Mouse (Mus musculus) urinary bladder, adult 18-20 months (tissue): ENCODE data around the gene Rsph14.
"Not testable (repeated sequence)": the region's sequence is repeated elsewhere in the genome, so short reads cannot be mapped to it uniquely, and the experiment has no call there.

Experiments used
- DNase-seq, 2 experiments: peaks; one replicate each; pipeline ENCODE4 v3.0.0; 2022; ENCODE audit warnings: low spot score in 2 of 2, mixed read lengths in 2 of 2

The Rsph14 gene

DNA sequence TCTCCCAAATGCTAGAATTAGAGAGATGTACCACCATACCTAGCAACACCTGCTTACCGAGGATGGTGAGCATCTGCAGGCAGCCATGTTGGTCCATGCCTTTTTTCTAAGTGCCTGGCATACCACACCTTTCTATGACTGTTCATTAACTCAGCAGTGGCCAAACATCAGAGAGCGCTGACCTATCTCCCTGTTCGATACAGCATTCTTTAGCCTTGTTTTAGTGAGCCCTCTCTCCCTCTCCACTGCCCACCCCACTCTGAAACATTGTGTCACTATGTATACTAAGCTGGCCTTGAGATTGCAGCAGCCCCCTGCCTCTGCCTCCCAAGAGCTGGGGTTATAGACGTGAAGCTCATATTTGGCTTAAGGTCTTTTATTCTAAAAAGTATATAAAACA lies 21.3 kb upstream of the Rsph14 start:
- DNase-seq: no peak

DNA sequence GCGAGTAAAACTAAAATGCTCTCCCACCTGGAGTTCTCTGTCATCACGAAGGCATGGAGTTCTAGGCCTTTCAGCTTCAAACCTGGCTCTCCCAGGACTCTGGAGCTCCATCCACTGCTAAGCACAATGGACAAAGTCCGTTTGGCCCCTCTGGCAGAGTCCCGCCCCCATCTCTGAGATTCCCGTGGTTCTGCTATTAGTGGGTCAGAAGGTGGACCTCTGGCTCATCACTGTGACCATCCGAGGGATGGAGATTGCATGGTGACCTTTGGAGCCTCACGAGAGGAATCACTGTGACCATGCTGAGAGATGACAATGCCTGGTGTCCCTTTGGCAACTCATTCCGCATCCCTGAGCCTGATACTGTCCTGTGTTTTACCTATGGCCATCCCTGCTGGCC lies 20.5 kb upstream of the Rsph14 start:
- DNase-seq: no peak

DNA sequence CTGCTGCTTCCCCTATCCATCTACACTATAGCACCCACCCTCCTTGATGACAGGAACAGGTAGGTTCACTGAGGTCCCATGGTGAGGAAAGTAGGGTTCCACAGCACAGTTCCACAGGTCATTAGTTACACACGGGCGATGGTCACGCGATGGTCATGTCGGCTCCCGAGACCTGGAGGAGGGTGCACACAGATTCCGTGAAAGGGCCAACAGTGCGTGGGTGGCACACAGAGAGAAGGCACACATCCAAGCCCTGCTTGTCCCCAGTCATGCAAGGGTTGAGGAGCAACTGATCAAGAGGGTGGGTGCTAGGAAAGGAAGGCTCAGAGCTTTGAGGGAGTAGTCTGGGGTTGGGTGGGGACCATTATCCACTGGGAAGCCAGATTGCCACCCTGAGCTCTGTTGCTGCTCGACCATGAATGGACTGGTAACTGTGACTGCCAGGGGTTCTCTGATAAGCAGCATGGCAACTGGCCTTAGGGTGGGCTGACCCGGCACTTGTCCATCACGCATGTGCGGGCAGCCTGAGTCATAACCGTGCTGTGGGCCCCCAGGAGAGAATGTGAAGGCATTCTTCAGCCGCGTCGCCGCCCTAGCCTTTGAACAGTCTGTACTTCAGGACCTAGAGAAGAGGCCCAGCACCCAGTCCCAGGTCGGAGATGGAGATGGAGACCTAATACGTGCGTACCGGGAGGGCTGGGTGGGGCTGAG lies 19.1 kb upstream of the Rsph14 start:
- DNase-seq: no peak

DNA sequence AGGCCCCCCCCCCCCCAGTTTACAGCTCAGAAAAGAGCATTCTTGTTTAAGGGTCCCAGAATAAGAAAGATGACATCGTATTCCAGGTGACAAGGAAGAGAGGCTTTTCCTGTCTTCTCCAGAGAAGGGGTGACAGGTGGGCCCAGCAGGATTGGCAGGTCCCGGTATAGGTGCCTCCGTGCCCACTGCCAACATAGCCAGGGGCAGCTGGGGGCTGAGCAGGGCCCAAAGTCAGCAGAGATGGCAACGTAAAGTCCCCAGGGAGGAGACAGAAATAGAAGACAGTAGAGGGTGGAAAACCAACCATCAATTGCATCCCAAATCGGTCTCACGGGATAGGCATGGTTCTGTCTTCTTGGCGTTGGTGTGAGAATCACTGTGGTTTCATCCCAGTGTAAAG lies 16.3 kb upstream of the Rsph14 start:
- DNase-seq: no peak

DNA sequence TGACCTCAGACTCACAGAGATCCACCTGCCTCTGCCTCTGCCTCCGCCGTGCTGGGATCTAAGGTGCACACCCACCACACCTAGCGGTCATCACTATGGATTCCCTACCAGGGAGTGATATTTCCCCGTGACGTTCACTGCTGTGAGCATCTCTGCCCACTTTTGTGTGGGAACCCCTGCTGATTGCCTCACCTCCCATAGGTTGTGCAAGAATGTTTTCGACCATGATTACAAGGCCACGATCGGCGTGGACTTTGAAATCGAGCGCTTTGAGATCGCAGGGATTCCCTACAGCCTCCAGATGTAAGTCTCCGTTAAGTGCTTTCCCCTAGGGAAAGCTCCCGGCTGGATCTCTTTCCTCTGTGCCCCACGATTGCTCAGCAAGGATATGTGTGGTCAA lies 13.4 kb upstream of the Rsph14 start:
- no peak for DNase-seq

DNA sequence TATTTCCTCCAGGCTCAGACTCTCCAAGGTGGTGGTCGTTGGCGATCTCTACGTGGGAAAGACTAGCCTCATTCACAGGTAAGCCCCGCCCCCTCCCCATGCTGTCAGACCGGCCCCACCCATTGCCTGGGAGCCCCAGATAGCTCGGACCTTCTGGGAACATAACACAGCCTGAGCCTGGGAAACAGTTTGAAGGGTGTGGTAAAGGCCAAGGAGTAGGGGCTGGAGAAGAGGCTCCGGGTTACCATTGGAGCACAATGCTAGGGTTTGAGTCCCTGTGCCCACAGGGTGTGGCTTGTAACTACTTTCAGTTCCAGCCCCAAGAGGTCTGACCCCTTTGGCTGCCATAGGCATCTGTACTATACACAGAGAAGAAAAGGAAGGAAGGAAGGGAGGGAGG lies 12.1 kb upstream of the Rsph14 start:
- no peak for DNase-seq

DNA sequence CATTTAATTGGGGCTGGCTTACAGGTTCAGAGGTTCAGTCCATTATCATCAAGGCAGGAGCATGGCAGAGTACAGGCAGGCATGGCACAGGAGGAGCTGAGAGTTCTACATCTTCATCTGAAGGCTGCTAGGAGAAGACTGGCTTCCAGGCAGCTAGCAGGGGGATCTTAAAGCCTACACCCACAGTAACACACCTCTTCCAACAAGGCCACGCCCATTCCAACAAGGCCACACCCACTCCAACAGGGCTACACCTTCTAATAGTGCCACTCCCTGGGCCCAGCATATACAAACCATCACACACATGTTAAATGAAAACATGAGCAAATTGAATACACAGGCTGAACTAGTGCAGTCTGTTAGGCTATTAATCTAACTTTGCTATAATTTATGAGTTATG lies 9.7 kb upstream of the Rsph14 start:
- DNase-seq: not testable (repeated sequence)

DNA sequence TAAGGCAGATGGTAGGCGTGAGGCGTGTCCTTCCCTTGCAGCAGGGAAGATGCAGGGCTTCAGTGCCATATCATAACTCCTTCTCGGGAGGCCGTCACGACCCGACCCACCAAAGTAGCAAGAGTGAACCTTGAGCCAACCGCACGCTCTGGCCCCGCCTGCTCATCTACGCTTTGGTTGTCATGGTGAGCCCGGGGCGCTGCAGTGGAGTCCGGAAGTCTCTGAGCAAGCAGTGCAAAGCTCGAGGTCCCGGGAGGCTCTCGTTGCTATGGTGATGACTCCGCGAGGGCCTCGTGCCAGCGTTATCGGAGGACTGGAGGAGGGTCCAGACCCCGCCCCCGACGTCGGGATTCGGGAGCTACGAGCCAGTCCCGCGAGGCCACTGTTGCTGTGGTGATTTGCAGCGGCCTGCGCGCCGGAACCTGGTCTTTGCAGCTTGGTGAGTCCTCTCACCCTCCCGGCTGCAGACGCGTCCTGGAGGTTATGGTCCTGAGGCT lies 4.5 kb upstream of the Rsph14 start, which contains the start of gene Rab36:
TSS of gene Rab36 (plus strand) at position 176 of the 497 bp plus-strand sequence.
- peak; percentile 73 to 82 for DNase-seq

DNA sequence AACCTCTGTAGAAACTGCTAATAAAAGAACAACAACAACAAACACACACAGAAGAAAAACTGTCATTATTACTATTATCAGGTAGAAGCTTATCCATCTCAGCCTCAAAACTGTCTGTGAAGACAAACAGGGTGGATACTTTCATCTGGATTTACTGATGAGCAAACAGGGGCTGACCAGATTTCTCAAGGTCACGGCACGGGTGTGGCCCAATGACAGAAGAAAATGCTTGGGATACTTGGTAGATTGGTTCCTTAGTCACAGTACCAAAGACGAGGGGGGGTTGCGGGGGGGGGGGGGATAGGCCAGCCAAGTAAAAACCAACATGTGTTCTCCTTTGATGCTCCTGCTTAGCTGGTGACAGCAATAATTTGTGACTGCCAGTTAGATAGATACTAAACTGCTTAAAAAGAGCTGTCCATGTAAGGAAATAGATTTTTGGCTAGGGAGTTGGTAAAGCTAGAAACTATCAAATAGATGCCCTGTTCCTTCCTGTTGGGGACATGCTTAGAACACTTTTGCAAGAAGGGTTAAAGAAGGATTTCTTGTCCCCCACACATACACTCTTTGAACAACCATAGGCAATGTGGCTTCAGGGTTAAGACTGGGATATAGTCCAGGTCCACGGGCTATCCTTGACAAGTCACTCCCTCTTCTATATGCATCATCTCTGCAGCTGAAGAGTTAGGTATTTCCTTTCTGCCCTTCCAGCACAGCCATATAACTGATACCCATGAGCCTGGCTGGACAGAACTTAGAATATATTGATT lies 856 bp downstream of the Rsph14 start:
- no peak for DNase-seq

DNA sequence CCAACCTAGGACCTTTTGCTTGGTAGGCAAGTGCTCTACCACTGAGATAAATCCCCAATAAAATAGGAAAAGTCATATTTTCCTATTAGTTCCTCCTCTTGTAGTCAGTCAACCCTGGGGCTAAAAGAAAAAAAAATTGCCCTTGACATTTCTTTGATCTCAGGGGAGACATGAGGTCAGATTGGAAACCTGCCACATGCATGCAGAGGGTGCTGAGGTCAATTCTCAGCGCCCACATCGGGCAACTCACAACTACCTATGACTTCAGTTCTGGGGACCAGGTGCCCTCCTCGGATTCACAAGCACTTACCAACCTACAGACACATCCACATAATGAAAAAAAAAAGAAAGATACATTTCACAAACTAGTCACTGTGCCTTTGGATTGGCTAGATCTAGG lies 2.2 kb downstream of the Rsph14 start:
- no peak for DNase-seq

DNA sequence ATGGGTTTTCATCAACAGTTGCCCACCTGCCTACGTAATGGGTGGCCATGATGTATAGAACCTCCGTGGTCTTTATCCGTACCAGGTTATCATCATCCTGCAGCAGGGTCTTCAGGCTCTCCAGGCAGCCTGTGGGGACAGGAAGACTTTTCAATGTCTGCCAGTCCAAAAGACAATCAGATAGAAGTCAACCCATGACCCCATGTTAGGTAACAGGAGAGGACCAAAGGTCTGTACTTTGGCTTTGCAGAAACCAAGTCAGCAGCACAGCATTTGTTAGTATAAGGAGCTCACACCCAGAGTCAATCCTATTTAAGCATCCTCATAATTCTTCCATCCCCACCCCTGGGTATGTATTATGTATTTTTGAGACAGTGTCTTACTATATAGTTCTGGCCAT lies 2.7 kb downstream of the Rsph14 start:
- no peak for DNase-seq

DNA sequence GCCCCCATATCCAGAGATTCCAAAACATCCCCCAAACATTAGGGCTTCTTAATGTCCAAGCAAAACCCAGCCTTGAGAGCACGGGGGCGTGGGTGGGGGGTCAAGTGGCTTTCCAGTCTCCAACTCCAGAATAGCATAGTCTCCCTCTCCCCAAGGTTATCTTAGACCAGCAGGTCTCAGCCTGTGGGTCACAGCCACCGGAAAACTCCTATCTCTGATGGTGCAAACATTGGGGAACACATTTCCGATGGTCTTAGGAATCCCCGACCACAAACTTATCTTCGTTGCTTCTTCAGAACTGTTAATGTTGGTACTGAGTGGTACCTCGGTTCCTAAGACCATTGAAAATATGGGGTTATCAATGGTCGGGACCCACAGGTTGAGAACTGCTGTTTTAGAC lies 3.6 kb downstream of the Rsph14 start:
- DNase-seq: no peak

DNA sequence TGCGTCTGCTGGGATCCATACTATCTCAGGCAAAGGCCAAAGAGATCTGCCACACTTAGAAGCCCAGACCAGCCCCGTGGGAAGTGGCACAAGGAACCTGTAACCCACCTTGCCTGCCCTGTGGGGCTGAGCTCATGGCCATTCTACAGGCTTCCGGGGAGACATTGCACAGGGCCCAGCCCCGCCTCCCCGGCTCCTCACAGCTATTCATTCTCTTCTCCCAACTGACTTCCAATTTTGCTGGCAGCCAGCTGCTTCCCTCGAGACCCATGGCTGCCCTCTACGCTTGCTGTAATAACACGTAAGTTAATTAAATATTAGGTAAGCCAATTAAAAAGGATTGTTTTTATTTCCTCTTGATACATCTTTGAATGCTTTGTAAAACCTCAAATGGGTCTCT lies 5.9 kb downstream of the Rsph14 start:
- DNase-seq: no peak

DNA sequence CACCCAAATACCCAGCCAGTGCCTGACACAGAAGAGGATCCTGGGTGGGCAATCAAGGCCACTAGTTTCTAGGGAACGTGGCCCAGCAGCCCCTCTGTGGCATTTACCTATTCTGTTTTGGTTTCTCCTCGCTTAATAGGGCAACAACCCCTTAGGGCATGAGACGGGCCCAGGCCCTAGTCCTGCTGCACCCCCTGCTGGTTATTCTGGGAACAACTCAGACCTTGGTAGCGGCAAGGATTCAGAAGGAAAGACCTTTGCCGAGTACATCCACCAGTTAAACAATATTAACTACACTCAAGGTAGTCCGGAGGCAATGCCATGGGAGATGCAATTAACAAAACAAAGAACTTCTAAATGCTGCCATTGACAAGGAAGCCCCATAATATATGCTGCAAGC lies 11.2 kb downstream of the Rsph14 start:
- DNase-seq: peak; percentile 42 to 65

DNA sequence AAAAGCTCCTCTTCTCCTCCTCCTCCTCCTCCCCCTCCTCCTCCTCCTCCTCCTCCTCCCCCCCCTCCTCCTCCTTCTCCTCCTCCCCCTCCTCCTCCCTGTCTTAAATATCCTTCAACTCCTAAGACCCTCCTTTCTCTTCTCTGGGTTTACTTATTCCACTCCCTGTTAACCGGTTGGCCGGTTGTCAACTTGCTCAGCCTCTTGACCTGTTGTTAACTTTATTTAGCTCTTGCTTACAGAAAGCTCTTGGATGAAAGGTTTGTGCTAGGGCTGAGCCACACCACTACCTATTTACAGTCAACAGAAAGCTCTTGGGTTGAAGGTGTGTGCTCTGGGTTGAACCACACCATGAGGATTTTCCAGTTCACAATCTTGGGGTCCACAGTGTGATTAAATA lies 12.1 kb downstream of the Rsph14 start:
- no peak for DNase-seq

DNA sequence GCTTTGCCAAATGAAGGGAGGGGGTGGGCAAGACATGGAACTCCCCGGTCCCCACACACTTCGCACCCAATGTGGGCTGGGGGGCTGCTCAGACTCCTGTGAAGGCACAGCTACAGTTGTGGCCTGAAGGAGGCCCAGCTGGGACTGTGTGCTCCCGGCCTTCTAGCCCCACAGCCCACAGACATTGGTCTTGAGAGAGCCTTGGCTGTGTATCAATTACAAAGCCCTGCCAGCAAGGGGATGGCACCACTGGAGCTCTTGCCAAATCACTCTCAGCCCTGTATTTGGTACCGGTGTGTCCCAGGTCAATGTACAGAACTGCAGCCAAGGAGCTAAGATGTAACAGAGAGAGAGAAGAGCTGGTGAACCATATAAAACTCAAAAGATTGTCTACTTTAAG lies 15.9 kb downstream of the Rsph14 start:
- DNase-seq: no peak

DNA sequence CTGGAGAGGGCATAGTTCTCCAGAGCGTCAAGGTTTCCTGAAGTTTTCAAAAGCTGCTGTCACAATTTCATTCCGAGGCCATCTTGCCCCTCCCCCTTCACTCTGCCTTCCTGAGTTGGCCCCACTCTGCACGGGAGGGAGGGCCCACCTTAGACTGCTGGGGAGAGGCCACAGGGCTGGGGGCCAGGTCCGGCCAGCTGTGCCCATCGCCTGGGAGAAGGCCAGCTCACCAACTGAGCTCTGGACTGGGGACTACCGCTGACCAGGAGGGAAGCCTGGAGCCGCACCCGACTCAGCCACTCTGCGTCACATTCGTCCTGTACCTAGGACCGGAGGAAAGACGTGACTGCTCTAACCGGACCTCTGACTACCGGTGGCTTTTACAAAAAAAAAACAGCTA lies 16.9 kb downstream of the Rsph14 start:
- no peak for DNase-seq

DNA sequence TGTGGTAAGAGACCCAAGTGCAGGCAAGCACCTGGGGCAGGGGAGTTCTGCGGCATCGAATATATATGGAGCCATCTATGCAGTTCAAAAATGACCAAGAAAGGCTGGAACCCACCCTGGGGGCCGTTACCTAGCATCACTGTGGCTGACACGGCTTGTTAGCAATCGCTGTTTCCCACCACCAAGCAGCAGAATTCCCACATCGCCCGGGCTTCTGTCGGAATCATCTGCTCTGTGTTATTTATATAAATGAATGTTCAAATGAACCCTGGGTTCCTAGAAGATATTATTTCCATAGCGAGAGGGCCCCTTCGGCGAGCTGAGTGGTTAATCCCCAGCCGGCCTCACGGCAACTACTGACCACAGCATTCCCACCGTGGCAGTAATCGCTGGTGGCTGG lies 21.7 kb downstream of the Rsph14 start:
- no peak for DNase-seq

DNA sequence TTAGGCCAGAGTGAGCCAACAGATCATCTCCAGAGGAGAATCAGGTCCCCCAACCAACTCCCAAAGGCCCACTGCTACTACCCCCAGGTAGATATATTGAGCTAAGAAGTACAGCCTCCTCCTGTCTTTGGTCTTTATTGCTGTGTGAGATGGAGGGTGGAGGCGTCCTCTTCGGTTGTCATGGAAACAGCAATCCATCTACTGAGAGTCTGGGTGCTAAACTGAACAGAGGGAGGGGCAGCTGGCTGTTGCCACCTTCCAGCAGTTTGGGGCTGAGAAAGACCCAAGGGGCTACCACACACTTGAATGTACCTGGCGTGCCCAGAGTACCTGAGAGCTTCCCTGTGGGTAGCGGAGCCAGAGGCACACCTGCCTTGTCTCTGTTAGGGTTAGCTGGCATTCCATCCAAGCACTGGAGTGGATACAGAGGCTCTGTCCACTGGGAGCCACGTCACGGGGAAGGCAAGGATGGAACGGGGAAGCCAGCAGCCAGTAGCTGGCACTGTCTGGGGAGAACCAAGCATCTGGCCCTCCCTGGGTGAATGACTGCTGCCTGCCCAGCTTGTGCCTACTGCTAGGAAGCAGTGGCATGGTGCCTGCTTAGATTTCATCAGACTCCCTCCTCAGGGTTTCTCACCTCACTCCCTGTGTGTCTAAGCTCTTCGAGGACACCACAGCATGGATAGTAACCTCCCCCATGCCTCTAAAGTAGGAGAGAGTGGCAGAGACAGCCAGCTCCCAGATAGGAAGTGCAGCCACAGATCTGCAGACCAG lies 25.3 kb downstream of the Rsph14 start:
- DNase-seq: no peak

DNA sequence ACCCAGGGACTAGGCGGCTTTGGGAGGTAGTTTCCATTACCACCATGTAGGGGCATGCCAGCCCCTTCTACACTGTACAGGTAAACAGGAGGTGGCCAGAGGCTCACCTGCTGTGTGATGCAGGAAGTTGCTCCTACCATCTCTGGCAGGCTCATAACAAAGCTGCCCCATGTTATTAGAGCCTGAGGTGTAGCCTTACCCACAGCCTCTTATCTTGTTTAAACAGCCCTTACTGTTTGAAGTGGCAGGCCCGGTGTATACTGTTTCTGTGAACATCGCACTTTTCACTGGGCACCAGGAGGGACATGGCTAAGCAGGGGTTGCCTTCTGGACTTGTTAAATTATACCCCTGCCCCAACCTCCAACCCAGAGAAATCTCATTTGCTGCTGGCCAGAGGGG lies 28.3 kb downstream of the Rsph14 start:
- no peak for DNase-seq

DNA sequence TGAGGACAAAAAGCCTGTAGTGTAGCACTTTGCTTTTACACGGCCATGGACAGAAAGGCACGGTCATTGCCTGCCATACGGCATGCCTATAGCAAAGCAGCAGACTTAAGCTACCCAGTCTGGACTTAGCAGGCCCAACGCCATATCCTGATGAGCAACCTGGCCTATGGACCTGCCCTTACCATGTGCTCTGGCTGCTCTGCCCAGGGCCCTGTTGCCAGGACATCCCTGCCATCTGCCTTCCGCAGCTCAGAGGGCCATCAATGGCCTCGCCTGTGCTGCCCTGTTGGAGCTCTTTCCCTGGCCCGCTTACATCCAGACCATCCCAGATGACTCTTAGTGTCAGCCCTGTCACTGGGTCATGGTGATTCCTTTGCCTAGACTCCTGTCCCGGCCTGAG lies 31.0 kb downstream of the Rsph14 start:
- DNase-seq: no peak

DNA sequence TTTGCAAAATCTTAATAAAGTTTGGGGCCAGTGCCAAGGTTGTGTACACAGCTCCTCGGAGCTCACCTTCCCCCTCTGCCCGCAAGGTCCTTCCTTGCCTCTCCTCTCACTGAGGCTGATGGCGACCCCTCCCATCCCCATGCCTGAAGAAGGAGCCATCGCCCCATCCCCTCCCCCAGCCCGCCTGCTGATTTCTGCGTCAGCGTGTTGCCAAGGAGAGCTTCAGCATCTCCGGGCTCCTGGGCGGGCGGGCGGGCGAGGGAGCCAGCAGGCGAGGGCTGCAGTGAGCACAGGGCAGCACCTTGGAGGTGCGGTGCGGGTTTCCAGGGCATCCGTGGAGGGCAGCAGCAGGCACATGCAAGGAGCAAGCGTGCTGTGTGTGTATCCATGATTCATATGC lies 37.0 kb downstream of the Rsph14 start:
- no peak for DNase-seq

DNA sequence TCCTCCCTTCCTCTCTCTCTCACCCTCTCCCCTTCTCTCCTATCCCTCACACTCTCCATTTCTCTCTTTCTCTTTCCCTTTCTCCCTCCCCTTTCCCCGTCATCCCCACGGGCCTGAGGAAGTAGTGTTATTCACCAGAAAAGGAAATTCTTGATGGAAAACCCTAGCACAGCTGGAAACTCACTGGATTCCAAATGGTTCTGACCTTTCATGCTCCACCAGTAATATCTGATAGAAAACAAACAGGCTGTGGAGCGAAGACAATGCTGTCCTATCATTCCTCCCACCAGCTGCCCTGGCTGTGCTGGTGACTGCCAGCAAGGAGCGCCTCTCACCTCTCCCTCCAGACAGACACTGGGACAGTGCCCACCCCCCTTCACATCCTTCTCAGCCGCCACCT lies 37.5 kb downstream of the Rsph14 start:
- DNase-seq: no peak
